ENCODE assay signal across 9 mouse cellular contexts in genomic region chr13:53764613-53765243, GRCm38 (mm10).
DNase-seq lines count a peak whose midpoint lies in the region; ATAC-seq lines count a peak whose summit lies in the region.
"Had no signal": no experiment of that assay in that cellular context is flagged by ENCODE, and none has a peak within 500 bp of the region (broad histone marks: within the 10 kb centered on the region; RNA-seq: fewer than 3 reads in every experiment).

No protein-coding gene starts in this region.

- H3K27ac ChIP-seq in liver, embryonic 12.5 days = no peak overlapping the region
- H3K27ac ChIP-seq in forebrain, embryonic 14.5 days (ENCODE audit: low read depth, low read length) = no peak overlapping the region
- H3K27ac ChIP-seq in hindbrain, embryonic 14.5 days = no peak overlapping the region
- no peak overlapping the region for H3K27ac ChIP-seq in midbrain, embryonic 12.5 days (replicated peaks)
- H3K27ac ChIP-seq: neural tube, embryonic 12.5 days had no signal

- H3K4me1 ChIP-seq in liver, embryonic 12.5 days = no peaks in the 10 kb centered on the region
- no peaks in the 10 kb centered on the region for H3K4me1 ChIP-seq in forebrain, embryonic 14.5 days (ENCODE audit: control insufficient read depth, insufficient read depth, low read length)
- H3K4me1 ChIP-seq in hindbrain, embryonic 14.5 days (replicated peaks; ENCODE audit: control insufficient read depth, insufficient read depth, low read length) = no peaks in the 10 kb centered on the region
- H3K4me1 ChIP-seq in midbrain, embryonic 12.5 days = no peaks in the 10 kb centered on the region
- H3K4me1 ChIP-seq: neural tube, embryonic 12.5 days had no signal

- peak; percentile 45 for DNase-seq in liver
- peak; percentile 21 for DNase-seq in cerebellum, adult 11-12 months
- DNase-seq in forebrain, embryonic 14.5 days (ENCODE audit: low spot score) = peak; percentile 87
- peak; percentile 90 for DNase-seq in hindbrain, embryonic 14.5 days (ENCODE audit: low spot score)
- DNase-seq in left cerebral cortex, adult 11 months (ENCODE audit: low spot score) = peak; percentile 42
- peak; percentile 68 for DNase-seq in testis, postnatal 10 days (ENCODE audit: low spot score)

- no peaks in the 10 kb centered on the region for H3K27me3 ChIP-seq in liver, embryonic 12.5 days (replicated peaks)
- H3K27me3 ChIP-seq in forebrain, embryonic 14.5 days (replicated peaks; ENCODE audit: control insufficient read depth, insufficient read depth, low read length) = no peaks in the 10 kb centered on the region
- H3K27me3 ChIP-seq in hindbrain, embryonic 14.5 days (ENCODE audit: control insufficient read depth, insufficient read depth, low read length) = no peaks in the 10 kb centered on the region
- peaks cover 13% of the 10 kb centered on the region for H3K27me3 ChIP-seq in midbrain, embryonic 12.5 days
- H3K27me3 ChIP-seq: neural tube, embryonic 12.5 days had no signal

- H3K4me2 ChIP-seq in liver, embryonic 12.5 days = no peak overlapping the region
- no peak overlapping the region for H3K4me2 ChIP-seq in forebrain, embryonic 14.5 days (ENCODE audit: low read length)
- H3K4me2 ChIP-seq in hindbrain, embryonic 14.5 days (replicated peaks) = no peak overlapping the region
- H3K4me2 ChIP-seq in midbrain, embryonic 12.5 days (replicated peaks) = no peak overlapping the region
- H3K4me2 ChIP-seq: neural tube, embryonic 12.5 days had no signal

- ATAC-seq in liver, embryonic 12.5 days = no peak
- ATAC-seq in forebrain, embryonic 14.5 days = peak; percentile 77
- ATAC-seq in hindbrain, embryonic 14.5 days (ENCODE audit: low FRiP score) = peak; percentile 75; the same call in 1 of the 2 replicates
- peak; percentile 38; the same call in 1 of the 2 replicates for ATAC-seq in midbrain, embryonic 12.5 days (ENCODE audit: low FRiP score, low read depth)

- H3K9ac ChIP-seq in liver, embryonic 12.5 days = no peak overlapping the region
- H3K9ac ChIP-seq in forebrain, embryonic 14.5 days (ENCODE audit: low read length) = no peak overlapping the region
- no peak overlapping the region for H3K9ac ChIP-seq in hindbrain, embryonic 14.5 days
- no peak overlapping the region for H3K9ac ChIP-seq in midbrain, embryonic 12.5 days (replicated peaks)
- H3K9ac ChIP-seq: neural tube, embryonic 12.5 days had no signal

- H3K9me3 ChIP-seq in liver, embryonic 12.5 days (replicated peaks) = no peaks in the 10 kb centered on the region
- no peaks in the 10 kb centered on the region for H3K9me3 ChIP-seq in forebrain, embryonic 14.5 days (replicated peaks; ENCODE audit: control insufficient read depth, low read length)
- H3K9me3 ChIP-seq in hindbrain, embryonic 14.5 days (ENCODE audit: control insufficient read depth, low read length) = no peaks in the 10 kb centered on the region
- no peaks in the 10 kb centered on the region for H3K9me3 ChIP-seq in midbrain, embryonic 12.5 days
- H3K9me3 ChIP-seq: neural tube, embryonic 12.5 days had no signal

- H3K4me3 ChIP-seq in liver, embryonic 12.5 days = no peak overlapping the region
- H3K4me3 ChIP-seq in forebrain, embryonic 14.5 days (ENCODE audit: low read depth, low read length) = no peak overlapping the region
- H3K4me3 ChIP-seq in hindbrain, embryonic 14.5 days (replicated peaks; ENCODE audit: low read length) = no peak overlapping the region
- H3K4me3 ChIP-seq in midbrain, embryonic 12.5 days = no peak overlapping the region
- H3K4me3 ChIP-seq: neural tube, embryonic 12.5 days had no signal

- 20% methylated on average over 13 of the region's 13 CpGs for WGBS in liver, embryonic 12.5 days (ENCODE audit: insufficient replicate concordance)
- WGBS in forebrain, embryonic 14.5 days = 25% methylated on average over 13 of the region's 13 CpGs
- 24% methylated on average over 13 of the region's 13 CpGs for WGBS in hindbrain, embryonic 14.5 days
- WGBS in midbrain, embryonic 12.5 days = 26% methylated on average over 13 of the region's 13 CpGs

- H3K36me3 ChIP-seq in liver, embryonic 12.5 days = no peaks in the 10 kb centered on the region
- H3K36me3 ChIP-seq in forebrain, embryonic 14.5 days (ENCODE audit: control insufficient read depth, insufficient read depth, low read length) = no peaks in the 10 kb centered on the region
- no peaks in the 10 kb centered on the region for H3K36me3 ChIP-seq in hindbrain, embryonic 14.5 days (replicated peaks; ENCODE audit: control insufficient read depth, insufficient read depth)
- no peaks in the 10 kb centered on the region for H3K36me3 ChIP-seq in midbrain, embryonic 12.5 days
- H3K36me3 ChIP-seq: neural tube, embryonic 12.5 days had no signal

Comparison
In these comparisons a context has a peak if more than half of its experiments do, and no peak if none do; other contexts are left out.
1. DNase-seq: peak in every context shown above with its lines; median percentile 90 in hindbrain, embryonic 14.5 days; 87 in forebrain, embryonic 14.5 days; 68 in testis, postnatal 10 days; 45 in liver; 42 in left cerebral cortex, adult 11 months; 21 in cerebellum, adult 11-12 months.